Mouse (Mus musculus) MEL (cell line): ENCODE measurements around the gene Unc13b.

Experiments used
- CTCF ChIP-seq, 3 experiments: IDR thresholded peaks in 2 of 3; conservative IDR thresholded peaks in 1 of 3; 2 replicates each; pipeline ENCODE4 v1.5.1; 2011 to 2012; ENCODE audit warnings: low read length in 3 of 3, low read depth in 2 of 3, mild to moderate bottlenecking in 2 of 3, improper control_type of control experiment in 1 of 3, inconsistent platforms in 1 of 3, mixed read lengths in 1 of 3, moderate library complexity in 1 of 3; ENCODE audit not compliant: control insufficient read depth in 1 of 3, insufficient read depth in 1 of 3, poor library complexity in 1 of 3, severe bottlenecking in 1 of 3
- EP300 ChIP-seq, 2 experiments: IDR thresholded peaks; 2 replicates each; pipeline ENCODE4 v1.6.1; 2011; ENCODE audit warnings: improper control_type of control experiment in 2 of 2, low read length in 2 of 2, low read depth in 1 of 2, mild to moderate bottlenecking in 1 of 2
- GATA1 ChIP-seq: IDR thresholded peaks from 2 replicates; pipeline ENCODE4 v1.6.1; 2011; ENCODE audit warnings: low read depth, low read length, improper control_type of control experiment
- MEF2A ChIP-seq: IDR thresholded peaks from 2 replicates; pipeline ENCODE4 v1.6.1; 2014; ENCODE audit warnings: low read depth, mild to moderate bottlenecking, inconsistent platforms, low read length, improper control_type of control experiment; ENCODE audit not compliant: poor library complexity, insufficient replicate concordance, severe bottlenecking; ENCODE audit errors: extremely low read depth
- POLR2A ChIP-seq, 2 experiments: IDR thresholded peaks; 2 replicates each; pipeline ENCODE4 v1.6.1; 2011 to 2012; ENCODE audit warnings: low read length in 2 of 2, mild to moderate bottlenecking in 2 of 2, control low read depth in 1 of 2, improper control_type of control experiment in 1 of 2, low read depth in 1 of 2, moderate library complexity in 1 of 2; ENCODE audit not compliant: control insufficient read depth in 1 of 2, insufficient read depth in 1 of 2, poor library complexity in 1 of 2
- POLR2AphosphoS2 ChIP-seq: IDR thresholded peaks from 2 replicates; pipeline ENCODE4 v1.6.1; 2011; ENCODE audit warnings: low read length, improper control_type of control experiment
- SMC3 ChIP-seq: IDR thresholded peaks from 2 replicates; pipeline ENCODE4 v1.6.1; 2011; ENCODE audit warnings: low read depth, low read length, improper control_type of control experiment
- TAL1 ChIP-seq: IDR thresholded peaks from 2 replicates; pipeline ENCODE4 v1.6.1; 2012; ENCODE audit warnings: mild to moderate bottlenecking, inconsistent platforms, low read length, moderate library complexity, mixed read lengths
- USF1 ChIP-seq: IDR thresholded peaks from 2 replicates; pipeline ENCODE4 v1.6.1; 2014; ENCODE audit warnings: low read depth, mild to moderate bottlenecking, inconsistent platforms, low read length, improper control_type of control experiment, moderate library complexity

GRCm38 (mm10) chr4:43019176-43019575 is 39.6 kb upstream of the Unc13b start:
- TF ChIP-seq CTCF (IDR thresholded peaks at IDR 0.05 in 2 of 3, conservative IDR thresholded peaks at IDR 0.05 in 1 of 3; ENCODE audit: control insufficient read depth in 1 of 3, insufficient read depth in 1 of 3, low read depth in 2 of 3, low read length in 3 of 3, poor library complexity in 1 of 3, severe bottlenecking in 1 of 3): no peak
- TF ChIP-seq GATA1: no peak
- TF ChIP-seq USF1: no peak
- TF ChIP-seq POLR2AphosphoS2: no peak
- no peak for TF ChIP-seq POLR2A (IDR thresholded peaks at IDR 0.05; ENCODE audit: control insufficient read depth in 1 of 2, insufficient read depth in 1 of 2, low read depth in 1 of 2, low read length in 2 of 2, poor library complexity in 1 of 2)
- TF ChIP-seq EP300 (IDR thresholded peaks at IDR 0.05; ENCODE audit: low read depth in 1 of 2, low read length in 2 of 2): no peak
- TF ChIP-seq MEF2A: no peak
- TF ChIP-seq TAL1: no peak
- no peak for TF ChIP-seq SMC3
